Comparison of ENCODE assay signal across 8 mouse cellular contexts in genomic region chr2:16738241-16738640, GRCm38 (mm10).
A peak's percentile ranks its signal among the peaks of the same experiment; 100 is the strongest.
DNase-seq lines count a peak whose midpoint lies in the region; ATAC-seq lines count a peak whose summit lies in the region.

No protein-coding gene starts in this region.

- no peak overlapping the region for H3K4me3 ChIP-seq in intestine, embryonic 14.5 days (ENCODE audit: low read depth, low read length)
- no peak overlapping the region for H3K4me3 ChIP-seq in intestine, embryonic 15.5 days (replicated peaks)
- no peak overlapping the region for H3K4me3 ChIP-seq in forebrain, embryonic 12.5 days (replicated peaks)

- H3K9me3 ChIP-seq in intestine, embryonic 14.5 days (ENCODE audit: control insufficient read depth, low read length) = no peaks in the 10 kb centered on the region
- H3K9me3 ChIP-seq in intestine, embryonic 15.5 days = no peaks in the 10 kb centered on the region
- no peaks in the 10 kb centered on the region for H3K9me3 ChIP-seq in forebrain, embryonic 12.5 days

- H3K27ac ChIP-seq in intestine, embryonic 14.5 days (ENCODE audit: low read depth) = no peak overlapping the region
- H3K27ac ChIP-seq in intestine, embryonic 15.5 days = no peak overlapping the region
- H3K27ac ChIP-seq in forebrain, embryonic 12.5 days = no peak overlapping the region

- H3K4me2 ChIP-seq in intestine, embryonic 14.5 days (ENCODE audit: low read length) = no peak overlapping the region
- H3K4me2 ChIP-seq in intestine, embryonic 15.5 days (replicated peaks) = no peak overlapping the region
- no peak overlapping the region for H3K4me2 ChIP-seq in forebrain, embryonic 12.5 days

- peaks cover 4% of the 10 kb centered on the region; the same call in 1 of the 2 replicates for H3K4me1 ChIP-seq in intestine, embryonic 14.5 days (replicated peaks; ENCODE audit: control insufficient read depth, insufficient read depth, low read length)
- no peaks in the 10 kb centered on the region for H3K4me1 ChIP-seq in intestine, embryonic 15.5 days (replicated peaks)
- H3K4me1 ChIP-seq in forebrain, embryonic 12.5 days = no peaks in the 10 kb centered on the region

- intact Hi-C loops in heart, postnatal 25 days (cut with DNase I) = loop anchor here (10.0 kb wide), 1 partner anchor 383 kb away; the partner anchor contains the start of gene Plxdc2

- peak; percentile 54 for DNase-seq in intestine, embryonic 14.5 days (ENCODE audit: low spot score)
- DNase-seq in frontal cortex, postnatal 25 days (ENCODE audit: low spot score in 2 of 2) = peak; percentile 42 to 54
- peak; percentile 67 for DNase-seq in heart, postnatal 25 days (ENCODE audit: low spot score)
- peak; percentile 75 to 80 for DNase-seq in left cerebral cortex, adult 18-20 months (ENCODE audit: low spot score in 2 of 2)
- peak; percentile 3 for DNase-seq in naive thymus-derived CD4-positive, alpha-beta T cell, adult 2 months (ENCODE audit: low read depth)
- DNase-seq in thymus, postnatal 4 days = no peak

- no peak overlapping the region for H3K9ac ChIP-seq in intestine, embryonic 14.5 days (ENCODE audit: low read length)
- no peak overlapping the region for H3K9ac ChIP-seq in intestine, embryonic 15.5 days
- H3K9ac ChIP-seq in forebrain, embryonic 12.5 days = no peak overlapping the region

- no peaks in the 10 kb centered on the region for H3K27me3 ChIP-seq in intestine, embryonic 14.5 days (replicated peaks; ENCODE audit: control insufficient read depth, insufficient read depth, low read length)
- H3K27me3 ChIP-seq in intestine, embryonic 15.5 days (replicated peaks) = no peaks in the 10 kb centered on the region
- H3K27me3 ChIP-seq in forebrain, embryonic 12.5 days = no peaks in the 10 kb centered on the region

- no peaks in the 10 kb centered on the region for H3K36me3 ChIP-seq in intestine, embryonic 14.5 days (ENCODE audit: control insufficient read depth, insufficient read depth, low read length)
- H3K36me3 ChIP-seq in intestine, embryonic 15.5 days = no peaks in the 10 kb centered on the region
- H3K36me3 ChIP-seq in forebrain, embryonic 12.5 days (replicated peaks) = no peaks in the 10 kb centered on the region

- no peak for ATAC-seq in intestine, embryonic 14.5 days (replicated peaks; ENCODE audit: low FRiP score, low TSS enrichment, low read depth)
- ATAC-seq in intestine, embryonic 15.5 days = no peak
- ATAC-seq in forebrain, embryonic 12.5 days (ENCODE audit: low FRiP score) = no peak

- WGBS in intestine, embryonic 14.5 days = 10% methylated on average over 8 of the region's 8 CpGs
- WGBS in intestine, embryonic 15.5 days = 13% methylated on average over 8 of the region's 8 CpGs
- 58% methylated on average over 8 of the region's 8 CpGs for WGBS in forebrain, embryonic 12.5 days
